Mouse (Mus musculus) kidney, postnatal 10 days (tissue): ENCODE data around the gene Dusp15.
A peak's percentile ranks its signal among the peaks of the same experiment; 100 is the strongest.

Experiments used
- DNase-seq: peaks from one replicate; pipeline ENCODE4 v3.0.0; 2021; ENCODE audit warnings: mixed read lengths

Dusp15 gene

DNA sequence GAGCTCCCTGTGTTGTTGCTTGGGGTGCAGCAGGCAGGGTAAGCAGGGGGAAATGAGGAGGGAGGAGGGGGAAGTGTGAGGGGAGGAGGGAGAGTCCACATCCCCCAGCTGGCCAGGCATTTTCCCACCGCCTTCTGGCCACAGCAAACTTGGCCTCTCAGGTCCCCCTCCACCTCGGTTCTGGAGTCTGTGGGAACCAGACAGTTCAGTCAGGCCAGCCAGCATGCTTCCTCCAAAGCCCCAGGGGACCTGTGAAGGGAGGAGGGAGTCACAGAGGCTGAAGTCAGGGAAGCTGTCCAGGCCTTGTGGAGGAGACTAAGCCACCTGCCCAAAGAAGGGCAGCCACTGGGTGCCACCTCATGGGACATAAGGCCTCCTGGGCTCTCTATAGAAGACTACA lies 21.2 kb downstream of the Dusp15 start:
- DNase-seq, result peak; percentile 72

GRCm38 (mm10) chr2:152928988-152929370 lies 22.5 kb downstream of the Dusp15 start:
- no peak for DNase-seq

GRCm38 (mm10) chr2:152928219-152928987 lies 23.1 kb downstream of the Dusp15 start:
- DNase-seq, result peak; percentile 55

- no peak for DNase-seq
These were observed 24.1 kb downstream of the Dusp15 start for GRCm38 (mm10) chr2:152927371-152927770.

DNA sequence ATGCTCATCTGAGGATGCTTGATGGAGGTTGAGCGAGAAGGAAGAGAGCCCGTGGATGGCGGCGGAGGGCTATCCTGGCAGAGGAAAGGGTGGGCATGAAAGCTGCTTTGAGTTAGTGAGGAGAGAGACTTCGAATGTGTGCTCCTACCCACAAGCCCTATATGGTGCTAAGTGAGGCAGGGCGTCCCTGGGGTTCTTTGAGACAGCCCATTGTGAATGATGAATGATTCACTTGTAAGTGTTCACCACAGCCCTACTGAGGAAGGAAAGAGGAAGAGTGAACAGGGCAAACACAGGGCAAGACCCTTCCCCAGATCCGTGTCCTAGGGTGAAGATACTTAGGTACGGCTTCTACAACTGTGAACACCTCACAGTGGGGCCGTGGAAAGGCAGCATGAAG lies 24.6 kb downstream of the Dusp15 start:
- no peak for DNase-seq

DNA sequence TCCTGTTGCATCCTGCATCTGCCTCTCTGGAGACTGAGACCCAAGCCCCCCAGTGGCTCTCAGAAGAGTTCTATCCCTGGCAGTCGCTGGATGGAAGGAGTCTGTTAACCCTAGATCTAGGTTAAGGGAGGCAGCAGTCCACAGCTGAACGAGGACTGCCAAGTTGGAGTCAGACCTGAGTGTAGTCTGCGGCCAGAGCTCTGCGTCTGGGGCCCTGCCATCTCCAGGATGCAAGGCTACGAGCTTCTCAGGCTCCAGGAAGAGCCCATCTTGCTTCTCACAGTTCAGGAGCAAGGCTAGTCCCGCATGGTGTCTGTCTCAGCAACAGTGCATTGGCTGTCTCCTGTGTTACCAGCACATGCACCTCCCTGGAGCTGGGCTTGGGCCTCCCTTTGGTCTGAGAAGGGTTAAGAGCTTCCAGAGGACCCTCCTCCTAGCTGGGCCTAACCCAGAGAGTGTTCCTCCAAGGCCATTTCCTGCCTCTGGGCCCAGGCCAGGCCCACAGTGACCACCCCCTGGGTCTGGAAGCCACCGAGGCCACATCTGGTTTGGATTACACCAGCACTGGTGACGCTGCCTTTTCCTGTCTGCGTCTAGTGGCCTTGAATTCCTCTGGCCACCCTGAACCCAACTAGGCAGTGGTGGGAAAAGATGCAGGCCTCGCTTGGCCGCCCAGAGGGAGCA lies 26.2 kb downstream of the Dusp15 start:
- peak; percentile 90 for DNase-seq

GRCm38 (mm10) chr2:152924543-152924942 lies 27.0 kb downstream of the Dusp15 start:
- DNase-seq, result no peak

DNA sequence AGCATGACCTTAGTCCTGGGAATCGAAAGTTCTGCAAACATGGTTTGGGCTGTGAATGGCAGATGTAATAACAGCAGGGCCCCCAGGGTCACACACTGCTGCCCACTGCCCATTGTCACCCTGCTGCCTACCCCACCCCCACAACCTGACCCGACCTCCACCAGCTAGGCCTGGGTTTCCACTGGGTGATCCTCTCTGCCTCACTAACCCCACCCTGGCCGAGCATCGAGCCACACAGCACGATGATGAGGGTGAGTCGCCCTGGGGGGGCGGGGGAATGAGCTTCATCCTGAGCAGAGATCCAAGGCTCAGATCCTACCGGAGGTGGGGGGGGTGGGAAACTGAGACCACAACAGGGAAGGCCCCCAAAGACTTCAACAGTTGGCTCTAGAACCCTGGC lies 27.4 kb downstream of the Dusp15 start:
- peak; percentile 25 for DNase-seq

GRCm38 (mm10) chr2:152923621-152924020 lies 27.9 kb downstream of the Dusp15 start:
- DNase-seq, result no peak

GRCm38 (mm10) chr2:152922376-152922775 lies 29.1 kb downstream of the Dusp15 start:
- no peak for DNase-seq

DNA sequence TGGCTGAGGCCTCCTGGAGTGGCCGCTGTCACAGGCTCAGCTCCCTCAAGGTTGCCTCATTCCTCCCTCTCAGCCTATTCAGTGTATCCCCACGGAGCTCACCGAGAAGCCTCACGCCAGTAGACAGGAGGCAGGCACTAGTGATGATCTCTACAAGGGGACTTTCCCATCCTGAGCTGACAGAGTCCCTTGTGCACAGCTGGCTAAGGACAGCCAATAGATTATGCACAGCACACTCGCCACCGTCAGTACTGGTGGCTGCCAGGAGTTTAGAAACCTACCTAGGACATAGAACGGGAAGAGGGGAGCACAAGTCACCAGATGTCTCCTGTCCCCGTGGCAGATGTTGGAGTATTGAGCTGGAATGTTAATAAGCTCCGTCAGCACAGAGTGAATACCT lies 33.8 kb downstream of the Dusp15 start:
- DNase-seq, result no peak

GRCm38 (mm10) chr2:152916111-152916510 lies 35.4 kb downstream of the Dusp15 start:
- DNase-seq, result no peak

DNA sequence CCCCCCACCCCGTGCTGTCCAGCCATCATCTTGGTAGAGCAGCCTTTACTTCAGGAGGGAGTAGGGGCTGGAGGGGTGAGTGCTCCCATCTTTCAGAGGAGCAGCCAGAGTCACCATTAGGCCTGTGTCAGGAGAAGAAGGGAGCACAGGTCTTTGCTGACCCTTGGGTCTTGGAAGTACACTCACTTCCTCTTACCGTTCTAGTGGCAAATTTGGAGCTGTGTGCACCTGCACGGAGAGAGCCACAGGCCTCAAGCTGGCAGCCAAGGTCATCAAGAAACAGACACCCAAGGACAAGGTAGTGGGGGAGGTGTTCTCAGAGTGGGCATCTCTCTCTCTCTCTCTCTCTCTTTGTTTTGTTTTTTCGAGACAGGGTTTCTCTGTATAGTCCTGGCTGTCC lies 36.0 kb downstream of the Dusp15 start:
- no peak for DNase-seq

DNA sequence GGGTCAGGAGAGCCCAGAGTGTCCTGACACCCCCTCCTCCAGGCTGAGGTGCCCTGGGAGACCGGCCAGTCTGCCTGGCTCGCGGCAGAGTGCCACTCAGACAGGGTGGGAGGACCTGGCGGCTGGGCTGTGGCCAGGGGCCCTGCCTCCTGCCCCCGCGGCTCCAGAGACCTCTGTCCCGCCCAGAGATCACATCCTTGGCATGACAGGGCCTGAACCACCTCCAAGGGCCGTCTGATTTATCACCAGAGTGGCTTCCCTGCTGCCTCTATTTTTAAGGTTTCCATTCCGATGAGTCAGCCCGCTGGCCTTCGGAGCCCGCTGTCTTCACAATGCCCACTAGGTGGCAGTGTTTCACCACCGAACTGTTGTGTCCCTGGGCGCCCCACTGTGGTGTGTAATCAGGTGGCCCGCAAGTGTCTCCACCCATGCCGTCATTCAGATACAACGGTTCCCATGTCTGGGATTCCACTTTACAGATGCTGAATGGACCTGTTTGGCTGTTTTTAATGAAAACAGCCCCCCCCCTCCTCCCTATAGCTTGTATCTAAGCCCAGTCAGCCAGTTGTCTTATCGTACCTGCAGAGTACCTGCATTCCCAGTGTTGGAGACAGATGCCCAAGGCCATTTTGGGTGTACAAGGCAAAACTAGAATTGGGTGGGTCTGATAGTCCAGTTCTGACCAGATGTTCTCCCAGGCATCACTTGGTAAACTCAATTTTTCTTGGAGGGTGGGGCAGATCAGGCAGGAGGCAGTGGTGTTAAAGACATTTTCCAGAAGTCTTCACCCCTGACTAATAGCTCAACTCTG lies 37.0 kb downstream of the Dusp15 start:
- DNase-seq, result peak; percentile 90

DNA sequence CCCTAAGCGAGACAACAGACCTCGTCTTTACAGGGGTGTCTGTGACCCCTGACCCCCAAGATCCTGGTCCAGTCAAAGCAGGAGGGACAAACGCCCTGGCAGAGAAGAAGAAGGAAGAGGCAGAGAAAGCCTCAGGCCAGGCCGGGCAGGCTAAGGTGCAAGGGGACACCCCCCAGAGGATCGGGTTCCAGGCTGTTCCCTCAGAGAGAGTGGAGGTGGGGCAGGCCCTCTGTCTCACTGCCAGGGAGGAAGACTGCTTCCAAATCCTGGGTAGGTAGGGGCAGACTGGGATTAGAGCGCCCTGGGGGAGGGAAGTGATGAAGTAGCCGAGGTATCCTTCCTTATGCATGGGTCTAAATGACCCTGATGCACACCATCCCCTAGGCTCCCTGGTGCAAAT lies 38.0 kb downstream of the Dusp15 start:
- DNase-seq, result no peak

GRCm38 (mm10) chr2:152911432-152911831 lies 40.1 kb downstream of the Dusp15 start:
- DNase-seq, result no peak

GRCm38 (mm10) chr2:152911031-152911430 lies 40.5 kb downstream of the Dusp15 start, which contains the start of gene Mylk2:
TSS of gene Mylk2 (plus strand) at chr2:152911352.
- no peak for DNase-seq

GRCm38 (mm10) chr2:152909848-152910247 lies 41.6 kb downstream of the Dusp15 start:
- DNase-seq, result no peak

DNA sequence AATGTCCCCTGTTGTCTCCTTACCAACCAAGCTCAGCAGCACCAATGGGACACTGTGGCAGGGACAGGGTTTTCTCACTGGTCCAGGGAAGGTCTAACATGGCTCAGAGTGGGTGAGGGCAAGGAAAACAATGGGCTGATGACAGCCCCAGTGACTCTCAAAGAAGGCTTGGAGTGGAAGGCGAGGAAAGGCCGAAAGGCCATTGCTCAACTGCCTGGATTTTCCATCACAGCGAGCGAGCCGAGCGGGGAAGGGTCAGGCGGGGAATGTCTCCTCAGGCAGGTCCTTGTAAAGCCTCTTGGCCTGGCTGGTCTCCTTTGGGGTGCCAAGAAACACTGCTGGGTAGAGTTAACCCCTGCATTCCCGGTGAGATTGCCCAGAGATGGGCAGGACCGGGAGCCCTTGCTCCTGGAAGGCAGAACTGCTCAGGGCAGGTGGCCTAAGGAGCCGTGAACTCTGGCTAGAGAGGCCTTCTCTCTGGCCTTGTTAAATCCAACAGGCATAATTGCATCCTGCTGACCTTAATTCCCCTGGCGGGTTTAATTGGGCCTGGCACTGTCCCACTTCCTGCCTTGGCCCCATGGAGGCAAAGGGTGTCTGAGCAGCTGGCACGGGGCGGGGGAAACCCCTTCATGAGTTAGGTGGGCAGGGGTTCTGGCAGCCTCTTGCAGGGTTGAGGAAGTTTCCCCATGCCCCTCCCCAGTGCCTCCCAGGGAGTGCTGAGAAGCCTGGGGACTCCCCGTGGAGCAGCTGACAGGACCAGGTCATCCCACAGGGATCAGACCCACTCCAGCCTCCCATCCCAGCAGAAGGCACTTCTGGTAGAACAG lies 44.2 kb downstream of the Dusp15 start:
- no peak for DNase-seq

DNA sequence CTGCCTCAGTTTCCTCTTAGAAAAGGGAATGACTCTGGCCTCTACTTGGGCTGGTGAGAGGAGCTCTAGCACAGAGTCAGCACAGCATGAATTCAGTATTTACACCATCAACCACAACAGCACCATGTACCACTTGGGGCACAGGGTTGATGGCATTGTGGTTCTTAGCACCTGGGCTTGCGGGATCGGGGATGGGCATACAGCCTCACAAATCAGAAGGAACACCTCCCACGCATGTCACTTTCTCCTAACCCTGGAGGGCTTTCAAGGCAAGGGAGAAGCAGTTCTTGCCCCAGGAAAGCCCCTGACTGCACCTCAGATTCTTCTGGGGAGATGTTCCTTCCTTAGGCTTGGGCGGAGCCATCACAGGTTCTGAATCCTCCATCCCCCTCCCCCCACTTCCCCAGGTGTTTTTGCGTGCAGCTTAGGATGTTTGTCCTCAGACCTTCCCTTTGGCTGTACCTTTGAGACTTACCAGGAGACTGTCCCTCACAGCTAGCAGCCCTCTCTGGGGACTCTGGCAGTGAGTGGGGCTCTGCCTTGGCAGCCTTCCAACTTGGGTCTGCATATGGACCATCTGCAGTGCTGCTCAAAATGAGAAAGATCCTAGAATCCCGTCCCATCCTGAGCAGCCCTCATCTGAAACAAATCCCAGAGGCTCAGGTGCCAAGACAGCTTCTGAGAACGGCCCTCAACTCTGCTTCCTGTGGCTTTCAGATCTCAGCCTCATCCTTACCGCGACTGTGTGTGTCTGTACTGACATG lies 45.0 kb downstream of the Dusp15 start:
- no peak for DNase-seq

GRCm38 (mm10) chr2:152905036-152905829 lies 46.3 kb downstream of the Dusp15 start:
- no peak for DNase-seq
